Mouse (Mus musculus) forebrain, embryonic 10.5 days (tissue): ENCODE measurements around the gene Usp46. TPM values are rescaled to one million over a fixed set of nuclear protein-coding genes. Genes with fewer than 3 reads are reported as not detected.

Experiments used
- DNase-seq: peaks from one replicate; pipeline ENCODE4 v3.0.0-alpha.2; 2017; ENCODE audit warnings: low spot score; ENCODE audit errors: extremely low spot score
- H3K27ac ChIP-seq: fragments of 300-500 bp; sonication (generic); 2 replicates; pipeline ENCODE4 v1.5.1; 2016; ENCODE audit warnings: mild to moderate bottlenecking
- H3K27me3 ChIP-seq: fragments of 300-500 bp; sonication (generic); 2 replicates; pipeline ENCODE4 v1.6.1; 2016; ENCODE audit warnings: mild to moderate bottlenecking; ENCODE audit not compliant: poor library complexity, severe bottlenecking
- H3K36me3 ChIP-seq: fragments of 300-500 bp; sonication (generic); replicated peaks from 2 replicates; pipeline ENCODE4 v1.6.1; 2016; ENCODE audit warnings: mild to moderate bottlenecking, moderate library complexity
- H3K4me1 ChIP-seq: fragments of 300-500 bp; sonication (generic); 2 replicates; pipeline ENCODE4 v1.6.1; 2016
- H3K4me3 ChIP-seq: fragments of 300-500 bp; sonication (generic); 2 replicates; pipeline ENCODE4 v1.5.1; 2016; ENCODE audit warnings: mild to moderate bottlenecking, moderate library complexity
- H3K9me3 ChIP-seq: fragments of 300-500 bp; sonication (generic); 2 replicates; pipeline ENCODE4 v1.6.1; 2016; ENCODE audit warnings: mild to moderate bottlenecking, moderate library complexity
- WGBS: fragments of 180-500 bp; shearing (Covaris S2); methylation state at CpG from one replicate; pipeline ENCODE4 v1.1.7; 2016; 5-methylcytosine and 5-hydroxymethylcytosine counted together
- polyA plus RNA-seq: library from polyadenylated mRNA; unstranded; fragments of >200 nt; fragmentation: Nextera tagmentation; extraction: Ambion mirVana; gene quantifications from 2 replicates; pipeline ENCODE4 v1.2.1, GENCODE M21; 2016

Gene Usp46
- polyA plus RNA-seq, 1 experiment from 2014 or later: 35.6 TPM

GRCm38 (mm10) chr5:73955691-73956090 lies 112.5 kb downstream of the Usp46 start:
- WGBS: 90% methylated on average over 3 of the region's 3 CpGs
- DNase-seq: no peak
- peaks cover 31% of the 10 kb centered on the region for H3K4me1 ChIP-seq

GRCm38 (mm10) chr5:73955005-73955404 lies 113.2 kb downstream of the Usp46 start:
- no peak overlapping the region for H3K4me3 ChIP-seq
- H3K4me1 ChIP-seq: peaks cover 25% of the 10 kb centered on the region
- H3K27me3 ChIP-seq: no peaks in the 10 kb centered on the region
- H3K27ac ChIP-seq: no peak overlapping the region
- 90% methylated on average over 4 of the region's 4 CpGs for WGBS
- no peak for DNase-seq
- no peaks in the 10 kb centered on the region for H3K9me3 ChIP-seq
- no peaks in the 10 kb centered on the region for H3K36me3 ChIP-seq

More at GRCm38 (mm10) chr5:73955691-73956090, 112.5 kb downstream of the Usp46 start:
- H3K36me3 ChIP-seq: no peaks in the 10 kb centered on the region
- H3K27ac ChIP-seq: no peak overlapping the region
- no peaks in the 10 kb centered on the region for H3K9me3 ChIP-seq
- H3K27me3 ChIP-seq: no peaks in the 10 kb centered on the region
- H3K4me3 ChIP-seq: no peak overlapping the region

GRCm38 (mm10) chr5:73953066-73953614 lies 115.1 kb downstream of the Usp46 start:
- Histone ChIP-seq H3K27me3 (no peaks in the 10 kb centered on the region), H3K9me3 (0 out of 2 replicates have a peak, but pooled peaks cover 3% of the 10 kb centered on the region), H3K27ac (no peak overlapping the region), H3K36me3 (no peaks in the 10 kb centered on the region), H3K4me3 (no peak overlapping the region), H3K4me1 (peaks cover 15% of the 10 kb centered on the region)
- DNase-seq: no peak
- 83% methylated on average over 3 of the region's 3 CpGs for WGBS

GRCm38 (mm10) chr5:73951649-73952000 lies 116.6 kb downstream of the Usp46 start:
- Histone ChIP-seq H3K9me3 (0 out of 2 replicates have a peak, but pooled peaks cover 3% of the 10 kb centered on the region), H3K36me3 (no peaks in the 10 kb centered on the region), H3K4me3 (no peak overlapping the region), H3K27me3 (no peaks in the 10 kb centered on the region), H3K27ac (peak overlapping the region; percentile 44; the same call in 1 of the 2 replicates), H3K4me1 (peaks cover 15% of the 10 kb centered on the region)
- 64% methylated on average over 1 of the region's 1 CpGs for WGBS
- DNase-seq: no peak

- no peaks in the 10 kb centered on the region for H3K36me3 ChIP-seq
- peak overlapping the region; percentile 10; the same call in 1 of the 2 replicates for H3K4me3 ChIP-seq
- peak overlapping the region; percentile 44; the same call in 1 of the 2 replicates for H3K27ac ChIP-seq
- peak; percentile 21 for DNase-seq
- 41% methylated on average over 16 of the region's 16 CpGs for WGBS
- peaks cover 15% of the 10 kb centered on the region for H3K4me1 ChIP-seq
- H3K9me3 ChIP-seq: 0 out of 2 replicates have a peak, but pooled peaks cover 3% of the 10 kb centered on the region
- H3K27me3 ChIP-seq: no peaks in the 10 kb centered on the region
Observed at GRCm38 (mm10) chr5:73950809-73951648, 117.2 kb downstream of the Usp46 start.

Other genes with a start within 250 kb of the Usp46 start
- 27.5 and 29.2 TPM in 2 replicates for gene Rasl11b, start 126.9 kb upstream of the Usp46 start, polyA plus RNA-seq